Mouse (Mus musculus) neural tube, embryonic 15.5 days (tissue): Measurements from ENCODE around the gene Mrps21. TPM values are rescaled to one million over a fixed set of nuclear protein-coding genes. Genes with fewer than 3 reads are reported as not detected.
A peak's percentile ranks its signal among the peaks of the same experiment; 100 is the strongest.

Experiments used
- ATAC-seq: fragments of 200-750 bp; cut with Nextera tagmentation; 2 replicates; pipeline ENCODE4 v1.8.0; 2017; ENCODE audit warnings: mild to moderate bottlenecking, moderate TSS enrichment, moderate library complexity; ENCODE audit not compliant: low FRiP score
- H3K27ac ChIP-seq: fragments of 300-500 bp; sonication (generic); replicated peaks from 2 replicates; pipeline ENCODE4 v1.5.1; 2015; ENCODE audit warnings: mild to moderate bottlenecking, inconsistent platforms
- H3K27me3 ChIP-seq: fragments of 300-500 bp; sonication (generic); replicated peaks from 2 replicates; pipeline ENCODE4 v1.6.1; 2015; ENCODE audit warnings: inconsistent platforms
- H3K36me3 ChIP-seq: fragments of 300-500 bp; sonication (generic); 2 replicates; pipeline ENCODE4 v1.6.1; 2015; ENCODE audit warnings: inconsistent platforms
- H3K4me1 ChIP-seq: fragments of 300-500 bp; sonication (generic); 2 replicates; pipeline ENCODE4 v1.6.1; 2015; ENCODE audit warnings: inconsistent platforms
- H3K4me2 ChIP-seq: fragments of 300-500 bp; sonication (generic); 2 replicates; pipeline ENCODE4 v1.6.1; 2015; ENCODE audit warnings: inconsistent platforms, mild to moderate bottlenecking, moderate library complexity
- H3K4me3 ChIP-seq: fragments of 300-500 bp; sonication (generic); replicated peaks from 2 replicates; pipeline ENCODE4 v1.5.1; 2015; ENCODE audit warnings: mild to moderate bottlenecking, inconsistent platforms
- H3K9ac ChIP-seq: fragments of 300-500 bp; sonication (generic); replicated peaks from 2 replicates; pipeline ENCODE4 v1.6.1; 2015; ENCODE audit warnings: mild to moderate bottlenecking, inconsistent platforms
- H3K9me3 ChIP-seq: fragments of 300-500 bp; sonication (generic); replicated peaks from 2 replicates; pipeline ENCODE4 v1.6.1; 2016; ENCODE audit warnings: inconsistent platforms
- WGBS: fragments of 180-500 bp; shearing (Covaris S2); methylation state at CpG from one replicate; pipeline ENCODE4 v1.1.7; 2015; ENCODE audit warnings: mixed read lengths; 5-methylcytosine and 5-hydroxymethylcytosine counted together
- polyA plus RNA-seq: library from polyadenylated mRNA; unstranded; fragments of >200 nt; fragmentation: Nextera tagmentation; extraction: Ambion mirVana; gene quantifications from 2 replicates; pipeline ENCODE4 v1.2.1, GENCODE M21; 2015

Mrps21 gene
- polyA plus RNA-seq, 1 experiment from 2014 or later: 296 TPM

GRCm38 (mm10) chr3:95829053-95829452, 42.3 kb downstream of the Mrps21 start:
- ATAC-seq: no peak
- Histone ChIP-seq H3K4me2 (no peak overlapping the region), H3K36me3 (peaks cover 62% of the 10 kb centered on the region), H3K4me3 (no peak overlapping the region), H3K27me3 (no peaks in the 10 kb centered on the region), H3K9ac (no peak overlapping the region), H3K27ac (no peak overlapping the region), H3K9me3 (no peaks in the 10 kb centered on the region), H3K4me1 (no peaks in the 10 kb centered on the region)
- 98% methylated on average over 4 of the region's 4 CpGs for WGBS

GRCm38 (mm10) chr3:95826275-95826674, 45.0 kb downstream of the Mrps21 start:
- H3K36me3 ChIP-seq: peaks cover 36% of the 10 kb centered on the region
- no peak overlapping the region for H3K27ac ChIP-seq
- H3K4me3 ChIP-seq: no peak overlapping the region
- no peak overlapping the region for H3K9ac ChIP-seq
- H3K27me3 ChIP-seq: no peaks in the 10 kb centered on the region
- 62% methylated on average over 2 of the region's 2 CpGs for WGBS
- no peak overlapping the region for H3K4me2 ChIP-seq
- H3K9me3 ChIP-seq: no peaks in the 10 kb centered on the region
- no peaks in the 10 kb centered on the region for H3K4me1 ChIP-seq
- ATAC-seq: no peak

GRCm38 (mm10) chr3:95820046-95821010, 51.0 kb downstream of the Mrps21 start:
- H3K36me3 ChIP-seq: no peaks in the 10 kb centered on the region
- no peaks in the 10 kb centered on the region for H3K9me3 ChIP-seq
- H3K9ac ChIP-seq: peak overlapping the region; percentile 65
- no peaks in the 10 kb centered on the region for H3K27me3 ChIP-seq
- peak overlapping the region; percentile 74 for H3K4me3 ChIP-seq
- ATAC-seq: peak; percentile 7
- 31% methylated on average over 10 of the region's 10 CpGs for WGBS
- H3K27ac ChIP-seq: peak overlapping the region; percentile 100
- H3K4me2 ChIP-seq: peak overlapping the region; percentile 62
- peaks cover 29% of the 10 kb centered on the region for H3K4me1 ChIP-seq

- Histone ChIP-seq H3K4me3 (peak overlapping the region; percentile 74), H3K27me3 (no peaks in the 10 kb centered on the region), H3K4me2 (peak overlapping the region; percentile 62), H3K4me1 (peaks cover 32% of the 10 kb centered on the region), H3K27ac (peak overlapping the region; percentile 100), H3K36me3 (no peaks in the 10 kb centered on the region), H3K9me3 (no peaks in the 10 kb centered on the region), H3K9ac (peak overlapping the region; percentile 65)
- ATAC-seq: peak; percentile 96
- WGBS: under 1% methylated on average over 49 of the region's 49 CpGs
These were observed 51.9 kb downstream of the Mrps21 start for GRCm38 (mm10) chr3:95819351-95819985.

- WGBS: under 1% methylated on average over 60 of the region's 60 CpGs
- peak; percentile 58 for ATAC-seq
- peak within 1 kb of the TSS; percentile 62 for H3K4me2 ChIP-seq
- H3K36me3 ChIP-seq: no peaks in the 10 kb centered on the region
- peak within 1 kb of the TSS; percentile 89 for H3K9ac ChIP-seq
- peaks cover 32% of the 10 kb centered on the region for H3K4me1 ChIP-seq
- H3K4me3 ChIP-seq: peak within 1 kb of the TSS; percentile 74
- peak within 1 kb of the TSS; percentile 100 for H3K27ac ChIP-seq
- H3K27me3 ChIP-seq: no peaks in the 10 kb centered on the region
- H3K9me3 ChIP-seq: no peaks in the 10 kb centered on the region
These were observed 52.6 kb downstream of the Mrps21 start, which contains the start of gene Rprd2 for GRCm38 (mm10) chr3:95818571-95819288. Rprd2 (minus strand) TSS chr3:95818863.

- WGBS: under 1% methylated on average over 21 of the region's 21 CpGs
- Histone ChIP-seq H3K27me3 (no peaks in the 10 kb centered on the region), H3K27ac (peak overlapping the region; percentile 100), H3K4me2 (peak overlapping the region; percentile 56), H3K9me3 (no peaks in the 10 kb centered on the region), H3K36me3 (no peaks in the 10 kb centered on the region), H3K4me1 (peaks cover 32% of the 10 kb centered on the region), H3K4me3 (peak overlapping the region; percentile 74), H3K9ac (peak overlapping the region; percentile 89)
- ATAC-seq: no peak
These were observed 53.2 kb downstream of the Mrps21 start for GRCm38 (mm10) chr3:95818026-95818511.

- H3K4me3 ChIP-seq: peak overlapping the region; percentile 12
- no peaks in the 10 kb centered on the region for H3K27me3 ChIP-seq
- 90% methylated on average over 3 of the region's 3 CpGs for WGBS
- H3K27ac ChIP-seq: no peak overlapping the region
- ATAC-seq: no peak
- H3K36me3 ChIP-seq: no peaks in the 10 kb centered on the region; the same call in 1 of the 2 replicates
- H3K4me2 ChIP-seq: peak overlapping the region; percentile 56
- peaks cover 32% of the 10 kb centered on the region for H3K4me1 ChIP-seq
- no peak overlapping the region for H3K9ac ChIP-seq
- H3K9me3 ChIP-seq: no peaks in the 10 kb centered on the region
These were observed 54.6 kb downstream of the Mrps21 start for GRCm38 (mm10) chr3:95816681-95817080.

Other genes starting within 250 kb of the Mrps21 start
- 102 and 109 TPM in 2 replicates for gene Ensa, start 246.5 kb downstream of the Mrps21 start, polyA plus RNA-seq
- 41.4 and 42.0 TPM in 2 replicates for gene Mcl1, start 212.7 kb downstream of the Mrps21 start, polyA plus RNA-seq
- 1.3 and 1.6 TPM in 2 replicates for gene Adamtsl4, start 183.6 kb downstream of the Mrps21 start, polyA plus RNA-seq
- 11.6 and 11.8 TPM in 2 replicates for gene Ecm1, start 131.9 kb downstream of the Mrps21 start, polyA plus RNA-seq
- gene Tars2, start 111.3 kb downstream of the Mrps21 start, polyA plus RNA-seq: 49.4 and 52.7 TPM in 2 replicates
- gene Rprd2, start 52.7 kb downstream of the Mrps21 start, polyA plus RNA-seq: 20.3 and 22.3 TPM in 2 replicates
- gene Prpf3, start 15.6 kb downstream of the Mrps21 start, polyA plus RNA-seq: 32.2 and 36.3 TPM in 2 replicates
- 4.3 and 4.5 TPM in 2 replicates for gene Ciart, start 10.7 kb upstream of the Mrps21 start, polyA plus RNA-seq
- gene BC028528, start 20.5 kb upstream of the Mrps21 start, polyA plus RNA-seq: 23.8 and 25.3 TPM in 2 replicates
- 31.0 and 39.5 TPM in 2 replicates for gene Aph1a, start 22.4 kb upstream of the Mrps21 start, polyA plus RNA-seq
- gene Car14, start 33.2 kb upstream of the Mrps21 start, polyA plus RNA-seq: 1.3 and 1.8 TPM in 2 replicates
- gene Anp32e, start 57.7 kb upstream of the Mrps21 start, polyA plus RNA-seq: 99.6 and 157 TPM in 2 replicates
- 46.7 and 48.6 TPM in 2 replicates for gene Plekho1, start 124.5 kb upstream of the Mrps21 start, polyA plus RNA-seq
- gene Vps45, start 186.9 kb upstream of the Mrps21 start, polyA plus RNA-seq: 53.8 and 67.8 TPM in 2 replicates
- 10.5 TPM in 2 replicates for gene Otud7b, start 233.0 kb upstream of the Mrps21 start, polyA plus RNA-seq